Mouse (Mus musculus) hindbrain, embryonic 13.5 days (tissue): ENCODE results near the gene Phyhipl. TPM values are rescaled to one million over a fixed set of nuclear protein-coding genes. Genes with fewer than 3 reads are reported as not detected.

Source experiments
- ATAC-seq: fragments of 200-750 bp; cut with Nextera tagmentation; 2 replicates; pipeline ENCODE4 v1.8.0; 2017; ENCODE audit warnings: moderate TSS enrichment; ENCODE audit not compliant: low FRiP score
- H3K27ac ChIP-seq: fragments of 300-500 bp; sonication (generic); 2 replicates; pipeline ENCODE4 v1.5.1; 2015; ENCODE audit warnings: inconsistent platforms, mild to moderate bottlenecking, moderate library complexity
- H3K27me3 ChIP-seq: fragments of 300-500 bp; sonication (generic); 2 replicates; pipeline ENCODE4 v1.6.1; 2015; ENCODE audit warnings: mild to moderate bottlenecking, inconsistent platforms
- H3K36me3 ChIP-seq: fragments of 300-500 bp; sonication (generic); 2 replicates; pipeline ENCODE4 v1.6.1; 2015; ENCODE audit warnings: mild to moderate bottlenecking, inconsistent platforms
- H3K4me1 ChIP-seq: fragments of 300-500 bp; sonication (generic); replicated peaks from 2 replicates; pipeline ENCODE4 v1.6.1; 2015; ENCODE audit warnings: inconsistent platforms
- H3K4me2 ChIP-seq: fragments of 300-500 bp; sonication (generic); 2 replicates; pipeline ENCODE4 v1.6.1; 2015; ENCODE audit warnings: inconsistent platforms, mild to moderate bottlenecking, moderate library complexity
- H3K4me3 ChIP-seq: fragments of 300-500 bp; sonication (generic); 2 replicates; pipeline ENCODE4 v1.5.1; 2015; ENCODE audit warnings: mild to moderate bottlenecking, inconsistent platforms
- H3K9ac ChIP-seq: fragments of 300-500 bp; sonication (generic); 2 replicates; pipeline ENCODE4 v1.6.1; 2015; ENCODE audit warnings: mild to moderate bottlenecking, inconsistent platforms
- H3K9me3 ChIP-seq: fragments of 300-500 bp; sonication (generic); 2 replicates; pipeline ENCODE4 v1.6.1; 2016; ENCODE audit warnings: inconsistent platforms
- WGBS: fragments of 180-500 bp; shearing (Covaris S2); methylation state at CpG from one replicate; pipeline ENCODE4 v1.1.7; 2015; 5-methylcytosine and 5-hydroxymethylcytosine counted together
- polyA plus RNA-seq: library from polyadenylated mRNA; unstranded; fragments of >200 nt; fragmentation: Nextera tagmentation; extraction: Ambion mirVana; gene quantifications from 2 replicates; pipeline ENCODE4 v1.2.1, GENCODE M21; 2015

The Phyhipl gene
- polyA plus RNA-seq, 1 experiment from 2014 or later = 252 TPM

- no peak overlapping the region for H3K27ac ChIP-seq
- no peak overlapping the region for H3K4me2 ChIP-seq
- H3K36me3 ChIP-seq = no peaks in the 10 kb centered on the region
- ATAC-seq = no peak
- no peak overlapping the region for H3K4me3 ChIP-seq
- no peaks in the 10 kb centered on the region for H3K9me3 ChIP-seq
- H3K9ac ChIP-seq = no peak overlapping the region
- whole genome bisulfite sequencing = 90% methylated on average over 1 of the region's 1 CpGs
- no peaks in the 10 kb centered on the region for H3K4me1 ChIP-seq
- no peaks in the 10 kb centered on the region for H3K27me3 ChIP-seq
These were observed 44.1 kb downstream of the Phyhipl start for GRCm38 (mm10) chr10:70611633-70612032.

DNA sequence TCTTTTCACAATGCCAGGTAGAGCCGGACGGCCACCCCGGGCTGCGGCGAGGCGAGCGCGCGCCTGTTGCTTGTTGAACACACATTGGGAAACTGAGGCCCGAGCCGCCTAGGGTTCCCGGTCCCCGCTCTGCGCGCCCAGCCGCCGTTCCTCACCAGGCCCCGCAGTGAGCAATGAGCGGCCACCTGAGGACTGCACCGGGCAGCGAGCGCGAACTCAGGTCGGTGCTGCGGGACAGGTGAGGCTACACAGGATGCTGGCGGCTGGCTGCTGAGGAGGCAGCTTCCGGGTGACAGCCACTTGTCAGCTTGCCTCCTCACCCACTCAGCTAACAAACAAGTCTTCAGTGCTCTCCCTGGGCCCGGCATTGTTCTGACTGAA, 55.9 kb downstream of the Phyhipl start:
- H3K9ac ChIP-seq = peak overlapping the region; percentile 95
- H3K36me3 ChIP-seq = no peaks in the 10 kb centered on the region
- H3K27me3 ChIP-seq = no peaks in the 10 kb centered on the region
- H3K4me3 ChIP-seq = peak overlapping the region; percentile 85
- H3K27ac ChIP-seq = peak overlapping the region; percentile 99
- WGBS = under 1% methylated on average over 28 of the region's 28 CpGs
- H3K4me2 ChIP-seq = peak overlapping the region; percentile 79
- H3K9me3 ChIP-seq = no peaks in the 10 kb centered on the region; the same call in 1 of the 2 replicates
- ATAC-seq = peak; percentile 66
- H3K4me1 ChIP-seq = peaks cover 16% of the 10 kb centered on the region

- ATAC-seq = peak; percentile 95
- H3K9ac ChIP-seq = peak overlapping the region; percentile 95
- H3K4me2 ChIP-seq = peak overlapping the region; percentile 79
- no peaks in the 10 kb centered on the region; the same call in 1 of the 2 replicates for H3K9me3 ChIP-seq
- peaks cover 19% of the 10 kb centered on the region for H3K4me1 ChIP-seq
- peak overlapping the region; percentile 99 for H3K27ac ChIP-seq
- H3K27me3 ChIP-seq = no peaks in the 10 kb centered on the region
- under 1% methylated on average over 104 of the region's 124 CpGs for WGBS
- H3K36me3 ChIP-seq = no peaks in the 10 kb centered on the region
- H3K4me3 ChIP-seq = peak overlapping the region; percentile 85
These were observed 56.4 kb downstream of the Phyhipl start for GRCm38 (mm10) chr10:70599126-70599924.

- peak; percentile 74 for ATAC-seq
- H3K36me3 ChIP-seq = no peaks in the 10 kb centered on the region
- WGBS = under 1% methylated on average over 47 of the region's 48 CpGs
- H3K4me1 ChIP-seq = peaks cover 24% of the 10 kb centered on the region
- peak overlapping the region; percentile 79 for H3K4me2 ChIP-seq
- H3K27me3 ChIP-seq = no peaks in the 10 kb centered on the region
- H3K9me3 ChIP-seq = no peaks in the 10 kb centered on the region
- peak overlapping the region; percentile 99 for H3K27ac ChIP-seq
- H3K9ac ChIP-seq = peak overlapping the region; percentile 95
- peak overlapping the region; percentile 85 for H3K4me3 ChIP-seq
These were observed 57.1 kb downstream of the Phyhipl start for GRCm38 (mm10) chr10:70598516-70599125.

DNA sequence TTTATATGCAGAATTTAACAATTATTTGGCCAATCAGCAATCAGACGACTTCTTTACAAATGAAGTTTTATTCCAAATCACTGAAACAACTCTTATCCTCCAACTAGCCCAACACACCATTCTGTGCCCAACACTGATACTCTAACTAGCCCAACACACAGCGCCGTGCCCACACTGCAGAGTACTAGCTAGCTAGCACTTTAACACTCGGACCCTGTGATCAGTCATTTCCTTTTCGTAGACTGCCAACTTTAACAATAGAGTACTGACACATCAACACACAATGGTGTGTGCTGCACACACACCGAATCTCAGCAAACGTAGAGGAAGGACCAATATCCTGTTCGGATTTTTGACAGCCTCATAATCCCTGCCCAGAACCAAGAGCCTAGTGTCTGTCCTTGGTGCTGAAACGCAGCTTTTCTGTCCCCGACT, 57.7 kb downstream of the Phyhipl start:
- Histone ChIP-seq H3K4me1 (peaks cover 24% of the 10 kb centered on the region), H3K4me3 (peak overlapping the region; percentile 85), H3K27me3 (no peaks in the 10 kb centered on the region), H3K9me3 (no peaks in the 10 kb centered on the region), H3K36me3 (no peaks in the 10 kb centered on the region), H3K27ac (peak overlapping the region; percentile 99), H3K9ac (peak overlapping the region; percentile 95), H3K4me2 (peak overlapping the region; percentile 79)
- 6% methylated on average over 10 of the region's 10 CpGs for WGBS
- peak; percentile 1; the same call in 1 of the 2 replicates for ATAC-seq

- peaks cover 32% of the 10 kb centered on the region for H3K4me1 ChIP-seq
- H3K27ac ChIP-seq = no peak overlapping the region
- peak overlapping the region; percentile 0; the same call in 1 of the 2 replicates for H3K4me3 ChIP-seq
- no peak for ATAC-seq
- 55% methylated on average over 1 of the region's 1 CpGs for WGBS
- H3K9ac ChIP-seq = no peak overlapping the region
- no peaks in the 10 kb centered on the region for H3K9me3 ChIP-seq
- no peaks in the 10 kb centered on the region for H3K27me3 ChIP-seq
- H3K4me2 ChIP-seq = peak overlapping the region; percentile 11
- no peaks in the 10 kb centered on the region for H3K36me3 ChIP-seq
These were observed 61.8 kb downstream of the Phyhipl start for GRCm38 (mm10) chr10:70594007-70594406.

DNA sequence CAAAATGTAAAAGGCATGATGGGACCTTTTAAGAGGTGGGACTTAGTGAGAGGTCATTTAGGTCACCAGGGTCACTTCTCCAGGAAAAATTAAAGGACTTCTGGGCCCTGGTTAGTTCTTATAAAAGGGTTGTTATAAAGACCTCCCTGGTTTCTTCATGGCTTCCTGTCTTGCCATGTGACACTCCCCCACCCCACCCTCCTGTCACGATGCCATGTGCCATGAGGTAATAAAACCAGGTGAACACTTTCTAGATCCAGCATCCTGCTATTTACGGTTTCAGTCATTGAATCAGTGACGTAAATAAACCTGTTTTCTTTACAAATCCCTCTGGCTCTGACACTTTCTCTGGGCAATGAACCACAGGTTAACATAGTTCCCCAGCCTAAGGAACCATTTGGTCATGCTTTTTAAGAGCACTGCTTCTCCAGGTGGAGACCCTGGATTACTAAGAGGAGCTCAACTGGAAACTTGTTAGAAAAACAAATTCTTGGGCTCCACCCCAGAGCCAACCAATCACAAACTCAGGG, 68.8 kb downstream of the Phyhipl start:
- Histone ChIP-seq H3K9ac (no peak overlapping the region), H3K36me3 (no peaks in the 10 kb centered on the region), H3K4me1 (peaks cover 10% of the 10 kb centered on the region), H3K9me3 (no peaks in the 10 kb centered on the region), H3K27me3 (no peaks in the 10 kb centered on the region), H3K27ac (no peak overlapping the region), H3K4me2 (no peak overlapping the region), H3K4me3 (no peak overlapping the region)
- 90% methylated on average over 3 of the region's 3 CpGs for WGBS
- ATAC-seq = no peak

DNA sequence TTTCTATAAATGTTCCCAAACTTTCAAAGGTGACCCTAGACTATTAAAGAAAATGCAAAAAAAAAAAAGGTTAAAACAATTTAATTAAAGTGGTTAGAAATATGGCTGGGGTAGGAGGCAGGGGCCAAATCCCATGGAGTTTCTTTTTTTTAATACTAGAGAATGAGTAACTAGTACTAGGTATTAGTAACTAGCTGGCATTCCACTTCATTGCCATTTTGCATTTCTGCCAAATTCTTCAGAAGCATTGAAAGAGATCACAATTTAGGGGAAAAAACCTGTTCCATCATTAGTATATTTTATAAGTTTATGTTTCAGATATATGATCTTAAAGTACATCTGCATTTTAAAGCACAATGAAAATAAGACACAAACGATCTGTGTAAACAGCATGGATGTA, 71.6 kb downstream of the Phyhipl start:
- no peak for ATAC-seq
- Histone ChIP-seq H3K4me1 (peaks cover 11% of the 10 kb centered on the region), H3K4me3 (no peak overlapping the region), H3K9me3 (no peaks in the 10 kb centered on the region), H3K27me3 (no peaks in the 10 kb centered on the region), H3K27ac (no peak overlapping the region), H3K4me2 (no peak overlapping the region), H3K9ac (no peak overlapping the region), H3K36me3 (no peaks in the 10 kb centered on the region)
- 91% methylated on average over 1 of the region's 1 CpGs for WGBS

- no peak overlapping the region for H3K27ac ChIP-seq
- H3K9me3 ChIP-seq = no peaks in the 10 kb centered on the region
- WGBS = 70% methylated on average over 7 of the region's 7 CpGs
- no peaks in the 10 kb centered on the region for H3K27me3 ChIP-seq
- no peak overlapping the region for H3K9ac ChIP-seq
- H3K4me3 ChIP-seq = no peak overlapping the region
- H3K36me3 ChIP-seq = no peaks in the 10 kb centered on the region
- H3K4me1 ChIP-seq = peaks cover 8% of the 10 kb centered on the region
- no peak for ATAC-seq
- no peak overlapping the region for H3K4me2 ChIP-seq
These were observed 74.1 kb downstream of the Phyhipl start for GRCm38 (mm10) chr10:70581556-70582211.

GRCm38 (mm10) chr10:70563636-70564035, 92.1 kb downstream of the Phyhipl start:
- Histone ChIP-seq H3K27me3 (no peaks in the 10 kb centered on the region), H3K9me3 (no peaks in the 10 kb centered on the region), H3K4me1 (0 out of 2 replicates have a peak, but pooled peaks cover 3% of the 10 kb centered on the region), H3K4me3 (no peak overlapping the region), H3K27ac (no peak overlapping the region), H3K9ac (no peak overlapping the region), H3K36me3 (peaks cover 58% of the 10 kb centered on the region), H3K4me2 (no peak overlapping the region)
- WGBS = 31% methylated on average over 3 of the region's 3 CpGs
- no peak for ATAC-seq

- no peak overlapping the region for H3K27ac ChIP-seq
- H3K4me1 ChIP-seq = 0 out of 2 replicates have a peak, but pooled peaks cover 5% of the 10 kb centered on the region
- H3K9ac ChIP-seq = no peak overlapping the region
- 94% methylated on average over 3 of the region's 3 CpGs for WGBS
- no peaks in the 10 kb centered on the region for H3K9me3 ChIP-seq
- no peak overlapping the region for H3K4me2 ChIP-seq
- H3K36me3 ChIP-seq = peaks cover 71% of the 10 kb centered on the region
- H3K4me3 ChIP-seq = no peak overlapping the region
- ATAC-seq = no peak
- H3K27me3 ChIP-seq = no peaks in the 10 kb centered on the region
These were observed 103.2 kb downstream of the Phyhipl start for GRCm38 (mm10) chr10:70552531-70552930.

- H3K27ac ChIP-seq = no peak overlapping the region
- no peak overlapping the region for H3K4me3 ChIP-seq
- ATAC-seq = no peak
- H3K9me3 ChIP-seq = no peaks in the 10 kb centered on the region
- H3K4me2 ChIP-seq = no peak overlapping the region
- no peaks in the 10 kb centered on the region for H3K4me1 ChIP-seq
- no peak overlapping the region for H3K9ac ChIP-seq
- no peaks in the 10 kb centered on the region for H3K27me3 ChIP-seq
- WGBS = 79% methylated on average over 6 of the region's 6 CpGs
- H3K36me3 ChIP-seq = peaks cover 66% of the 10 kb centered on the region
These were observed 112.9 kb downstream of the Phyhipl start for GRCm38 (mm10) chr10:70542857-70543256.
